Mouse (Mus musculus) lung, embryonic 14.5 days (tissue): ENCODE measurements around the gene Polr2e. TPM values are rescaled to one million over a fixed set of nuclear protein-coding genes. Genes with fewer than 3 reads are reported as not detected.

Source experiments
- ATAC-seq: fragments of 200-750 bp; cut with Nextera tagmentation; 2 replicates; pipeline ENCODE4 v1.8.0; 2017; ENCODE audit warnings: mild to moderate bottlenecking, moderate TSS enrichment, moderate library complexity; ENCODE audit not compliant: insufficient read depth
- DNase-seq: peaks from one replicate; pipeline ENCODE4 v3.0.0-alpha.2; 2015
- H3K27ac ChIP-seq: fragments of 300-500 bp; sonication (generic); 2 replicates; pipeline ENCODE4 v1.5.1; 2014; ENCODE audit warnings: low read depth, mild to moderate bottlenecking, moderate library complexity
- H3K27me3 ChIP-seq: fragments of 300-500 bp; sonication (generic); 2 replicates; pipeline ENCODE4 v1.6.1; 2014; ENCODE audit warnings: low read length, control low read depth; ENCODE audit not compliant: insufficient read depth
- H3K36me3 ChIP-seq: fragments of 300-500 bp; sonication (generic); 2 replicates; pipeline ENCODE4 v1.6.1; 2014; ENCODE audit warnings: control low read depth; ENCODE audit not compliant: insufficient read depth
- H3K4me1 ChIP-seq: fragments of 300-500 bp; sonication (generic); 2 replicates; pipeline ENCODE4 v1.6.1; 2014; ENCODE audit warnings: antibody characterized with exemption, control low read depth; ENCODE audit not compliant: insufficient read depth
- H3K4me2 ChIP-seq: fragments of 300-500 bp; sonication (generic); 2 replicates; pipeline ENCODE4 v1.6.1; 2014; ENCODE audit warnings: mild to moderate bottlenecking
- H3K4me3 ChIP-seq: fragments of 300-500 bp; sonication (generic); 2 replicates; pipeline ENCODE4 v1.5.1; 2014; ENCODE audit warnings: low read depth, low read length
- H3K9ac ChIP-seq: fragments of 300-500 bp; sonication (generic); 2 replicates; pipeline ENCODE4 v1.6.1; 2014
- H3K9me3 ChIP-seq: fragments of 300-500 bp; sonication (generic); 2 replicates; pipeline ENCODE4 v1.6.1; 2016; ENCODE audit warnings: low read depth, low read length, control low read depth
- CTCF ChIP-seq: IDR thresholded peaks from 2 replicates; pipeline ENCODE4 v1.5.1; 2016; ENCODE audit warnings: antibody characterized with exemption, low read depth
- WGBS: fragments of 180-500 bp; shearing (Covaris S2); extraction: QIAGEN DNeasy Blood & Tissue Kit; methylation state at CpG from one replicate; pipeline ENCODE4 v1.1.7; 2014; 5-methylcytosine and 5-hydroxymethylcytosine counted together
- polyA plus RNA-seq: library from polyadenylated mRNA; unstranded; fragments of >200 nt; fragmentation: Nextera tagmentation; extraction: Ambion mirVana; gene quantifications from 2 replicates; pipeline ENCODE4 v1.2.1, GENCODE M21; 2014

Gene Polr2e
- polyA plus RNA-seq, 1 experiment from 2014 or later = 258 TPM

GRCm38 (mm10) chr10:80028521-80028846 lies 11.1 kb downstream of the Polr2e start:
- ATAC-seq (no peak), DNase-seq (no peak)
- no peaks in the 10 kb centered on the region for H3K27me3 ChIP-seq
- TF ChIP-seq CTCF = no peak
- H3K9ac ChIP-seq = no peak overlapping the region
- H3K4me3 ChIP-seq = no peak overlapping the region
- no peak overlapping the region for H3K4me2 ChIP-seq
- peaks cover 11% of the 10 kb centered on the region; the same call in 1 of the 2 replicates for H3K4me1 ChIP-seq
- H3K36me3 ChIP-seq = peaks cover 38% of the 10 kb centered on the region
- H3K9me3 ChIP-seq = no peaks in the 10 kb centered on the region
- H3K27ac ChIP-seq = no peak overlapping the region
- WGBS = 90% methylated on average over 13 of the region's 13 CpGs

- H3K9me3 ChIP-seq = no peaks in the 10 kb centered on the region
- DNase-seq (no peak), ATAC-seq (0 out of 2 replicates have a peak, but pooled peaks have one; percentile 1)
- H3K4me2 ChIP-seq = no peak overlapping the region
- WGBS = 67% methylated on average over 20 of the region's 20 CpGs
- H3K9ac ChIP-seq = no peak overlapping the region
- TF ChIP-seq CTCF = no peak
- H3K27me3 ChIP-seq = no peaks in the 10 kb centered on the region
- H3K27ac ChIP-seq = no peak overlapping the region
- peaks cover 5% of the 10 kb centered on the region; the same call in 1 of the 2 replicates for H3K4me1 ChIP-seq
- peaks cover 38% of the 10 kb centered on the region for H3K36me3 ChIP-seq
- no peak overlapping the region for H3K4me3 ChIP-seq
These were observed 11.7 kb downstream of the Polr2e start for GRCm38 (mm10) chr10:80027681-80028520.

DNA sequence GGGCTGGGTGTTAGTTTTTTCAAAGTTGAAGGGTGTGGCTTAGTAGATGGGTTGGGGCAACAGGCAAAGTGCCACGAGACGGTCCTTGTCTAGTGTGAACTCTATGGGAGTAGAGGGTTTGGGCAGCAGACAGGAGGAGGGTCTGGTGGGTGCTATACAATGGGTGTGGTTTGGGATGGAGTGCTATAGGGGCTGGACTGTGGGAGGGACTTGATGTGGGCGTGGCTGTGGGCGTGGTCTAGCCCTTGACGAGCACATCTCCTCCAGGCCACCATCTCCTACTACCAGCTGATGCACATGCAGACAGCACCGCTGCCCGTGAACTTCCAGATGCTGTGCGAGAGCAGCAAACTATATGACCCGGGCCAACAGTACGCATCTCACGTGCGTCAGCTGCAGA lies 13.7 kb downstream of the Polr2e start:
- Histone ChIP-seq H3K4me2 (no peak overlapping the region), H3K4me3 (no peak overlapping the region), H3K9me3 (no peaks in the 10 kb centered on the region), H3K36me3 (peaks cover 43% of the 10 kb centered on the region), H3K27me3 (no peaks in the 10 kb centered on the region), H3K9ac (no peak overlapping the region), H3K4me1 (no peaks in the 10 kb centered on the region), H3K27ac (no peak overlapping the region)
- 0 out of 2 replicates have a peak, but pooled peaks have one; percentile 25 for ATAC-seq
- no peak for TF ChIP-seq CTCF
- no peak for DNase-seq
- 61% methylated on average over 12 of the region's 12 CpGs for WGBS

GRCm38 (mm10) chr10:80025463-80025862 lies 14.1 kb downstream of the Polr2e start:
- DNase-seq = no peak
- no peak overlapping the region for H3K4me3 ChIP-seq
- WGBS = 74% methylated on average over 10 of the region's 10 CpGs
- no peak for TF ChIP-seq CTCF
- no peak overlapping the region for H3K4me2 ChIP-seq
- no peaks in the 10 kb centered on the region for H3K9me3 ChIP-seq
- no peak overlapping the region for H3K9ac ChIP-seq
- H3K27me3 ChIP-seq = no peaks in the 10 kb centered on the region
- H3K4me1 ChIP-seq = no peaks in the 10 kb centered on the region
- peaks cover 44% of the 10 kb centered on the region for H3K36me3 ChIP-seq
- ATAC-seq = no peak
- H3K27ac ChIP-seq = no peak overlapping the region

DNA sequence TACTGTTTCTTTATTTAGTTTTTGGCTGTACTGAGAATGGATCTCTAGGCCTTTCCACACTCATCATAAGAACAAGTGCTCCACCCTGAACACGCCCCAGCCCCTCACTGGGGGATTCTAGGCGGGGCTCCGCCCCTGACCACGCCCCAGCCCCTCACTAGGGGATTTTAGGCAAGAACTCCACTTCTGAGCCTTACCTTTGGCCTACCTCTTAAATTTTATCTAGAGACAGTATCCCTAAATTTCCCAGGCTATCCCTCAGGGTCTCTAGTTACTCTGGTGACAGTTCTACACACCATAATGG lies 14.6 kb downstream of the Polr2e start:
- WGBS = 53% methylated on average over 4 of the region's 4 CpGs
- Histone ChIP-seq H3K27ac (no peak overlapping the region), H3K4me2 (no peak overlapping the region), H3K4me3 (no peak overlapping the region), H3K4me1 (no peaks in the 10 kb centered on the region), H3K36me3 (peaks cover 44% of the 10 kb centered on the region), H3K27me3 (no peaks in the 10 kb centered on the region), H3K9ac (no peak overlapping the region), H3K9me3 (no peaks in the 10 kb centered on the region)
- ATAC-seq (no peak), DNase-seq (no peak)
- no peak for TF ChIP-seq CTCF

GRCm38 (mm10) chr10:80024229-80025043 lies 15.2 kb downstream of the Polr2e start:
- WGBS = 73% methylated on average over 15 of the region's 15 CpGs

DNA sequence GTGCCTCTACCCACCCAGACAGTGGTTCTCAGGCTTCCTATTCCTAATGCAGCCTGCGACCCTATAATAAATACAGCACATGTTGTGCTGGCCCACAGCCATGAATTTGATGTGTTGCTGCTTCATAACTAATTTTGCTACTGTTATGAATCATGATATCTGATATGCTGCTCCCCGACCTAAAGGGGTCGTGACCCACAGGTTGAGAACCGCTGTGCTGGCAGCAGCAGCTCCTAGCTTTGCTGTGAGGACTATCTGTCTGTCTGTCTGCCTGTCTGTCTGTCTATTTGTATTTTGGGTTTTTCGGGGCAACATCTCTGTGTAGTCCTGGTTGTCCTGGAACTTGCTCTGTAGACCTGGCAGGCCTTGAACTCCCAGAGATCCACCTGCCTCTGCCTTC lies 15.8 kb downstream of the Polr2e start:
- Histone ChIP-seq H3K27ac (no peak overlapping the region), H3K4me2 (no peak overlapping the region), H3K4me3 (no peak overlapping the region), H3K27me3 (no peaks in the 10 kb centered on the region), H3K36me3 (peaks cover 37% of the 10 kb centered on the region), H3K9me3 (no peaks in the 10 kb centered on the region), H3K9ac (no peak overlapping the region), H3K4me1 (no peaks in the 10 kb centered on the region; the same call in 1 of the 2 replicates)
- no peak for ATAC-seq
- no peak for TF ChIP-seq CTCF
- no peak for DNase-seq
- 70% methylated on average over 5 of the region's 5 CpGs for whole genome bisulfite sequencing

More at GRCm38 (mm10) chr10:80024229-80025043, 15.2 kb downstream of the Polr2e start:
- Histone ChIP-seq H3K4me3 (no peak overlapping the region), H3K36me3 (peaks cover 44% of the 10 kb centered on the region), H3K27ac (peak overlapping the region; percentile 46; the same call in 1 of the 2 replicates), H3K9me3 (no peaks in the 10 kb centered on the region), H3K9ac (no peak overlapping the region), H3K4me2 (no peak overlapping the region), H3K4me1 (no peaks in the 10 kb centered on the region; the same call in 1 of the 2 replicates), H3K27me3 (no peaks in the 10 kb centered on the region)
- TF ChIP-seq CTCF = no peak
- ATAC-seq = no peak
- DNase-seq = no peak
